Mouse (Mus musculus) olfactory bulb, adult 2 months (tissue): Measurements from ENCODE around the gene Cdkl1.

Experiments used
- CTCF ChIP-seq: fragments of 200-500 bp; IDR thresholded peaks from 2 replicates; pipeline ENCODE4 v1.5.1; 2012; ENCODE audit warnings: low read depth, mild to moderate bottlenecking, low read length, moderate library complexity; ENCODE audit not compliant: insufficient read depth
- POLR2A ChIP-seq: fragments of 200-500 bp; IDR thresholded peaks from 2 replicates; pipeline ENCODE4 v1.6.1; 2012; ENCODE audit warnings: mild to moderate bottlenecking, low read depth, low read length, moderate library complexity; ENCODE audit not compliant: insufficient read depth

DNA sequence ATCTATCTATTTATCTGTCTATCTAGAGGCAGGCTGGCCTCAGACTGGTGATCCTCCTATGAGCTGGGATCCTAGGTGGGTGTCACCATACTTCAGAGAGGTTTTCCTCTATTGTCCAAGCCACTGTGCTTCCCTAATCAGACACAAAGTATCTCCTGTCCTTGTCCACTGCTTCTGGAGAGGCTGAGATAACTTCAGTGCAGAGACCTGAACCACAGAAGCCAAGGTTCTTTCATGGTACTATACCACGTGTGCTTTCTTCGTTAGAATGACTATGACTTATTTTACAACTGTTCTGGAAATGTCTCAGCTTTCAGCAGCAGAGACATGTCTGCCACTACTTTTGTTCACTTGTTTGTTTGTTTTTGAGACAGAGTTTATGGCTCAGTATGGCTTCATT is 22.2 kb downstream of the Cdkl1 start:
- TF ChIP-seq CTCF (no peak), POLR2A (no peak)
